Mouse (Mus musculus) neural tube, embryonic 14.5 days (tissue): ENCODE measurements around the gene Rab37. TPM values are rescaled to one million over a fixed set of nuclear protein-coding genes. Genes with fewer than 3 reads are reported as not detected.
A peak's percentile ranks its signal among the peaks of the same experiment; 100 is the strongest.

ENCODE experiments used
- ATAC-seq: fragments of 200-750 bp; cut with Nextera tagmentation; 2 replicates; pipeline ENCODE4 v1.8.0; 2017; ENCODE audit warnings: low read depth, mild to moderate bottlenecking, moderate TSS enrichment, moderate library complexity
- H3K27ac ChIP-seq: fragments of 300-500 bp; sonication (generic); 2 replicates; pipeline ENCODE4 v1.5.1; 2014; ENCODE audit warnings: low read depth, mild to moderate bottlenecking, control low read depth, low read length, moderate library complexity, mixed read lengths
- H3K27me3 ChIP-seq: fragments of 300-500 bp; sonication (generic); 2 replicates; pipeline ENCODE4 v1.6.1; 2014; ENCODE audit warnings: low read length; ENCODE audit not compliant: control insufficient read depth, insufficient read depth
- H3K36me3 ChIP-seq: fragments of 300-500 bp; sonication (generic); 2 replicates; pipeline ENCODE4 v1.6.1; 2014; ENCODE audit warnings: low read length, mixed read lengths; ENCODE audit not compliant: control insufficient read depth, insufficient read depth
- H3K4me1 ChIP-seq: fragments of 300-500 bp; sonication (generic); 2 replicates; pipeline ENCODE4 v1.6.1; 2014; ENCODE audit warnings: low read length; ENCODE audit not compliant: control insufficient read depth, insufficient read depth
- H3K4me2 ChIP-seq: fragments of 300-500 bp; sonication (generic); 2 replicates; pipeline ENCODE4 v1.6.1; 2014; ENCODE audit warnings: mild to moderate bottlenecking, low read depth, low read length, control low read depth
- H3K4me3 ChIP-seq: fragments of 300-500 bp; sonication (generic); 2 replicates; pipeline ENCODE4 v1.5.1; 2014; ENCODE audit warnings: low read depth, low read length, control low read depth, mixed read lengths
- H3K9ac ChIP-seq: fragments of 300-500 bp; sonication (generic); replicated peaks from 2 replicates; pipeline ENCODE4 v1.6.1; 2014; ENCODE audit warnings: low read depth, mild to moderate bottlenecking, control low read depth, low read length, mixed read lengths
- H3K9me3 ChIP-seq: fragments of 300-500 bp; sonication (generic); 2 replicates; pipeline ENCODE4 v1.6.1; 2016; ENCODE audit warnings: low read length; ENCODE audit not compliant: control insufficient read depth
- WGBS: fragments of 180-500 bp; shearing (Covaris S2); extraction: QIAGEN DNeasy Blood & Tissue Kit; methylation state at CpG from one replicate; pipeline ENCODE4 v1.1.7; 2014; 5-methylcytosine and 5-hydroxymethylcytosine counted together
- polyA plus RNA-seq: library from polyadenylated mRNA; unstranded; fragments of >200 nt; fragmentation: Nextera tagmentation; extraction: Ambion mirVana; gene quantifications from 2 replicates; pipeline ENCODE4 v1.2.1, GENCODE M21; 2014

Rab37 gene
- 0.25 and 0.94 TPM in 2 replicates for polyA plus RNA-seq

GRCm38 (mm10) chr11:115091362-115091901, at the start of gene Rab37:
Gene Rab37 (plus strand): TSS chr11:115091431.
- no peaks in the 10 kb centered on the region for H3K36me3 ChIP-seq
- H3K9me3 ChIP-seq = no peaks in the 10 kb centered on the region
- H3K4me1 ChIP-seq = peaks cover 3% of the 10 kb centered on the region; the same call in 1 of the 2 replicates
- ATAC-seq = no peak
- 3% methylated on average over 36 of the region's 36 CpGs for WGBS
- peak within 1 kb of the TSS; percentile 21 for H3K4me3 ChIP-seq
- H3K4me2 ChIP-seq = peak within 1 kb of the TSS; percentile 40
- H3K27me3 ChIP-seq = peaks cover 10% of the 10 kb centered on the region
- no peak within 1 kb of the TSS for H3K27ac ChIP-seq
- H3K9ac ChIP-seq = no peak within 1 kb of the TSS

GRCm38 (mm10) chr11:115048259-115048658, 43.0 kb upstream of the Rab37 start, which contains the start of gene Cd300ld3:
Gene Cd300ld3 (minus strand): TSS chr11:115048409.
- Histone ChIP-seq H3K27ac (no peak within 1 kb of the TSS), H3K4me1 (no peaks in the 10 kb centered on the region), H3K4me3 (no peak within 1 kb of the TSS), H3K9ac (no peak within 1 kb of the TSS), H3K36me3 (no peaks in the 10 kb centered on the region), H3K9me3 (no peaks in the 10 kb centered on the region), H3K27me3 (no peaks in the 10 kb centered on the region), H3K4me2 (no peak within 1 kb of the TSS)
- WGBS = 73% methylated on average over 2 of the region's 2 CpGs
- ATAC-seq = no peak

- H3K27ac ChIP-seq = no peak overlapping the region
- no peaks in the 10 kb centered on the region for H3K27me3 ChIP-seq
- no peak for ATAC-seq
- H3K4me3 ChIP-seq = no peak overlapping the region
- H3K36me3 ChIP-seq = no peaks in the 10 kb centered on the region
- no peak overlapping the region for H3K9ac ChIP-seq
- H3K9me3 ChIP-seq = no peaks in the 10 kb centered on the region
- no peak overlapping the region for H3K4me2 ChIP-seq
- 44% methylated on average over 3 of the region's 3 CpGs for WGBS
- H3K4me1 ChIP-seq = no peaks in the 10 kb centered on the region
Observed at GRCm38 (mm10) chr11:115049282-115049895, 41.8 kb upstream of the Rab37 start.

GRCm38 (mm10) chr11:115052206-115052605, 39.0 kb upstream of the Rab37 start:
- ATAC-seq = no peak
- WGBS = 5% methylated on average over 9 of the region's 9 CpGs
- Histone ChIP-seq H3K27me3 (no peaks in the 10 kb centered on the region), H3K9ac (no peak overlapping the region), H3K27ac (no peak overlapping the region), H3K9me3 (no peaks in the 10 kb centered on the region), H3K36me3 (no peaks in the 10 kb centered on the region), H3K4me2 (no peak overlapping the region), H3K4me1 (no peaks in the 10 kb centered on the region), H3K4me3 (no peak overlapping the region)

GRCm38 (mm10) chr11:115052991-115053390, 38.2 kb upstream of the Rab37 start:
- no peaks in the 10 kb centered on the region for H3K9me3 ChIP-seq

GRCm38 (mm10) chr11:115054537-115054936, 36.7 kb upstream of the Rab37 start:
- Histone ChIP-seq H3K36me3 (no peaks in the 10 kb centered on the region), H3K4me3 (no peak overlapping the region), H3K4me2 (no peak overlapping the region), H3K9me3 (no peaks in the 10 kb centered on the region), H3K9ac (no peak overlapping the region), H3K27me3 (no peaks in the 10 kb centered on the region), H3K27ac (no peak overlapping the region), H3K4me1 (no peaks in the 10 kb centered on the region)
- ATAC-seq = no peak

More at GRCm38 (mm10) chr11:115052991-115053390, 38.2 kb upstream of the Rab37 start:
- Histone ChIP-seq H3K27me3 (no peaks in the 10 kb centered on the region), H3K4me1 (no peaks in the 10 kb centered on the region), H3K36me3 (no peaks in the 10 kb centered on the region), H3K4me2 (no peak overlapping the region), H3K4me3 (no peak overlapping the region), H3K27ac (no peak overlapping the region), H3K9ac (no peak overlapping the region)
- WGBS = 86% methylated on average over 1 of the region's 1 CpGs
- no peak for ATAC-seq

- no peak for ATAC-seq
- Histone ChIP-seq H3K4me1 (no peaks in the 10 kb centered on the region), H3K36me3 (no peaks in the 10 kb centered on the region), H3K9me3 (no peaks in the 10 kb centered on the region), H3K4me2 (no peak overlapping the region), H3K27ac (no peak overlapping the region), H3K9ac (no peak overlapping the region), H3K27me3 (no peaks in the 10 kb centered on the region), H3K4me3 (no peak overlapping the region)
- WGBS = 86% methylated on average over 4 of the region's 4 CpGs
Observed at GRCm38 (mm10) chr11:115058701-115059100, 32.5 kb upstream of the Rab37 start.

GRCm38 (mm10) chr11:115059797-115060196, 31.4 kb upstream of the Rab37 start:
- ATAC-seq = no peak
- Histone ChIP-seq H3K27me3 (no peaks in the 10 kb centered on the region), H3K9ac (no peak overlapping the region), H3K4me1 (no peaks in the 10 kb centered on the region), H3K27ac (no peak overlapping the region), H3K36me3 (no peaks in the 10 kb centered on the region), H3K4me2 (no peak overlapping the region), H3K9me3 (no peaks in the 10 kb centered on the region), H3K4me3 (no peak overlapping the region)
- 87% methylated on average over 2 of the region's 2 CpGs for WGBS

GRCm38 (mm10) chr11:115062077-115062476, 29.2 kb upstream of the Rab37 start, which contains the start of gene Cd300e:
Gene Cd300e (minus strand): TSS chr11:115062177.
- no peak for ATAC-seq
- H3K4me1 ChIP-seq = no peaks in the 10 kb centered on the region
- H3K9ac ChIP-seq = no peak within 1 kb of the TSS
- no peak within 1 kb of the TSS for H3K4me2 ChIP-seq
- H3K36me3 ChIP-seq = no peaks in the 10 kb centered on the region
- no peaks in the 10 kb centered on the region for H3K27me3 ChIP-seq
- no peaks in the 10 kb centered on the region for H3K9me3 ChIP-seq
- no peak within 1 kb of the TSS for H3K4me3 ChIP-seq
- WGBS = 31% methylated on average over 5 of the region's 5 CpGs
- no peak within 1 kb of the TSS for H3K27ac ChIP-seq
